Mouse (Mus musculus): ENCODE measurements at regions not wholly inside any gene's neighbourhood (a gene's known extent, or its start where the extent isn't known, plus 50 kb on each side); places are given as distances from the start of the nearest gene placed in this dataset.

DNA sequence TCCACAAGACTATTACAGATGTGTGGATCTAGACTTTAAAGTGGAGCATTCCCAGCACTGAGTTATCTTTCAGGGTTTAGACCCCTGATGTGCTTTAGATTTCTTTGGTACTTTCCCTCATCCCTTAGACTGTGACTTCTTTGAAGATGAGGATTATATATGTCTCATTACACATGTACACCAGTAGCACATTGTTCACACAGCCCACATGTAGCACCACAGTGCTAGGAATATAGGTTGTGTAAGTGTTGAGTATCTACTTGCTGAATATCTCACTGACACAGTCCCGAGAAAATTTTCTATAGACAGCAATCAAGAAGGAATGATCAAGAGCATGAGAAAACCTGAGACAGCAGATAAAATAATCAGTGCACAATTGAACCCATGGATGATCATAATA, 243.4 kb upstream of the Brinp1 start:
- Histone ChIP-seq H3K27me3 (replicated peaks; ENCODE audit: low read depth, poor library complexity, severe bottlenecking) (no peaks in the 10 kb centered on the region), H3K4me3 (no peak overlapping the region), H3K4me1 (peaks cover 3% of the 10 kb centered on the region; the same call in 1 of the 2 replicates), H3K36me3 (replicated peaks) (no peaks in the 10 kb centered on the region), H3K27ac (replicated peaks) (no peak overlapping the region), H3K9me3 (no peaks in the 10 kb centered on the region)
- WGBS, result 92% methylated on average over 1 of the region's 1 CpGs
- no peak for DNase-seq (ENCODE audit: low spot score)

DNA sequence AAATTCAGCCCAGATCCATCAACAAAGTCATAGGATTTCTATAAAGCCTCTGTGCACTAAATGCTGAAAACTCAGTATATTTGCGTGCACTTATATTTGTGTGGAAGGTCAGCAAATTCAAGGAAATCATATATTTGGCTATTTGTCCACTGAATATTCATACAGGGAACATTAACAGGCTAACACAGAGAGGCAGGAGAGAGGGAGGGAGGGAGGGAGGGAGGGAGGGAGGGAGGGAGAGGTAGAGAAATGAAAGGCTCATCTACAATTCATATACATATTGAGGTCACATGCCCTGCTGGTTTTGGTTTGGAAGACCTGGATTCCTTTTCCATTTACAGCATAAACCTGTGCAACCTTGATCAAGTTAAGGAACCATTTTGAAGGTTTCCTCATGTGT, 241.9 kb upstream of the Brinp1 start:
- DNase-seq (ENCODE audit: low spot score), result no peak
- Histone ChIP-seq H3K27me3 (replicated peaks; ENCODE audit: low read depth, poor library complexity, severe bottlenecking) (no peaks in the 10 kb centered on the region), H3K36me3 (replicated peaks) (no peaks in the 10 kb centered on the region), H3K4me1 (peaks cover 3% of the 10 kb centered on the region; the same call in 1 of the 2 replicates), H3K9me3 (no peaks in the 10 kb centered on the region), H3K27ac (replicated peaks) (0 out of 2 replicates have a peak overlapping the region, but pooled peaks have one; percentile 75), H3K4me3 (peak overlapping the region; percentile 58)
- 94% methylated on average over 1 of the region's 1 CpGs for WGBS

DNA sequence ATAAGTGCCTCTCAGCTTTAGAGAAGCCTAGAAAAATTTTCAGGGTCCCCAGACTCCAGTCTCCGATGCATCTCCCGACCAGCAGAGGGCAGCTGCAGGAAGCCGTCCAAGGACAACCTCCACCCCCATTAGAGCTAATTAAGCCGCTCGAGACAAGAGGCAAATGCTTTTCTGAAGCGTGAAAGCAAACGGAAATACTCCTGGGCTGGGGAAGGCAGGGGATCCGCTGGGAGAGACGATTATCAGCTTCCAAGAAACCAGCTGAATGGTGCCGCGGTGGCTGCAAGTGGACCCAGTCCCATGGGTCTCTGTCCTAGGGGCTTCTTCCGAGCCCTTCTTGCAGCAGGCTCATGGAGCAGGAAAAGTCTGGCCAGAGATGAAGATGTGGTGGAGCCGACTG, 241.4 kb upstream of the Brinp1 start:
- Histone ChIP-seq H3K9me3 (no peaks in the 10 kb centered on the region), H3K36me3 (replicated peaks) (no peaks in the 10 kb centered on the region), H3K4me3 (peak overlapping the region; percentile 58), H3K4me1 (peaks cover 3% of the 10 kb centered on the region; the same call in 1 of the 2 replicates), H3K27me3 (replicated peaks; ENCODE audit: low read depth, poor library complexity, severe bottlenecking) (no peaks in the 10 kb centered on the region), H3K27ac (replicated peaks) (peak overlapping the region; percentile 75)
- WGBS, result under 1% methylated on average over 13 of the region's 13 CpGs
- peak; percentile 79 for DNase-seq (ENCODE audit: low spot score)
